Mouse (Mus musculus): ENCODE data around the gene Gm973.

DNA sequence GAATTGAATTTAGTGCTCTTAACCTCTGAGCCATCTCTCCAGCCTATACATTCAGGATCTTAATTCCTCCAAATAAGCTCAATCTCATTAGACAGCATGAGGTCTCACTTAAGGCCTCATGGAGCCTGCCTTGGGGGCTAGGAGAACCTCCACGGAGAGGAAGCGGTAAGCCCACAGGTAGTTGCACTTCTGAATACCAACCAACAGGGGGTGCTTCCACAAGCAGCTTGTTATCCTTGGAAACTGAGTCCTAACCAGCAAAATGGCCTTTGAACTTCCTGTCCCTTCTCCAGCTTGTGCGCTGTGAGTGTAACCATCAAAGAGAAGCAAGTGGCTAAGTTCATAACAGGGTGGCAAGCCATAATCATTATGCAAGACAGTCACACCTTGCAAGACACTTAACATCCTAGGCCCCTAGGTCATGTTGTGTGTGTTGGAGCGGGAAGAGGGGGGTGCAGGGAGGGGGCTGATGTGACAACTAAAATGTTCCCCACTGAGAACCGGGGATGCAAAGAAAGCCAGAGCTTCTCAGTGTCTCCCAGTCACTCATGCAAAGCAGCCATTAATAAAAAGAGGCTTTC lies 7.4 kb downstream of the Gm973 start:
- peak; percentile 15; the same call in 1 of the 2 replicates for TF ChIP-seq CTCF (IDR thresholded peaks at IDR 0.05; ENCODE audit: borderline replicate concordance, extremely low read depth, insufficient read depth, insufficient read length)
- TF ChIP-seq POLR2A (IDR thresholded peaks at IDR 0.05; ENCODE audit: borderline replicate concordance, extremely low read depth, insufficient read depth, insufficient read length, poor library complexity, severe bottlenecking), result no peak

Measured in brain, embryonic 14.5 days (tissue).